Mouse (Mus musculus): ENCODE data around the gene Tex21.
A peak's percentile ranks its signal among the peaks of the same experiment; 100 is the strongest.
"Not testable (repeated sequence)": the region's sequence is repeated elsewhere in the genome, so short reads cannot be mapped to it uniquely, and the experiment has no call there.

The Tex21 gene

DNA sequence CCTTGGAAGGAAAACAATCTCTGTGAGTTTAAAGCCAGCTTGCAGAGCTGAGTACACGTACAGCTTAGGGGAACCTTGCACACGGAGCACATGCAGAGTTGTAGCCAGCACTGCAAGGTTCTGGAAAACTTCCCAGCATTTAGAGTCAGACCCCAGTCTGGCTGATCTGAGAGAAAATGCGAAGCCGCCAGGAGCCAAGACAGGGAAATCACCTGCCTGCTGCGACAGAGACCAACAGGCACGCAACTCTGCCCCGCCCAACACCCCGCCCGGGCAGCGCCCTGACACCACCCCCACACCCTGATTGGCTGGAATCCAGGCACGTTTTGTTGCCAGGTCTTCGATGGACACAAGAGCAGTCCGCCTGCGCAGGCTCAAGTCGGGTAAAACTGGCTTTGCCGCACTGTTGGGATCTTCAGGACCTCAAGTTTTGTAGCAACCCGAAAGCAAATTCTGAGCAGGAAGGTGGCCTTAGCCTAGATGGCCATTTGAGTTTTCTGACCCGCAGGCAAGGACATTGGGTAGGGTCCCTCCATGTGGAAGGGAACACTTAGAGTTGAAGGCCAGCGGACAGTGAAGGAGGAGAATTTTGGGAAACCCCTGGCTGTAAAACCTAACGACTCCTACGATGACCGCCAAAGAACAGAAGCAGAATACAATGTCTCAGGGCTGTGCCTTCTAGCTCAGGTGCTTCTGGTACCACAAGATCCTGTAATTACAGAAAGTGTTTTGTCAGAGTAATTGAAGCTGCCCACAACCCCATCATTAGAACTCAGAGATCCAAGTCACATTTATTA lies 50.4 kb downstream of the Tex21 start:
- peak; percentile 83 for DNase-seq (ENCODE audit: low read depth)

DNA sequence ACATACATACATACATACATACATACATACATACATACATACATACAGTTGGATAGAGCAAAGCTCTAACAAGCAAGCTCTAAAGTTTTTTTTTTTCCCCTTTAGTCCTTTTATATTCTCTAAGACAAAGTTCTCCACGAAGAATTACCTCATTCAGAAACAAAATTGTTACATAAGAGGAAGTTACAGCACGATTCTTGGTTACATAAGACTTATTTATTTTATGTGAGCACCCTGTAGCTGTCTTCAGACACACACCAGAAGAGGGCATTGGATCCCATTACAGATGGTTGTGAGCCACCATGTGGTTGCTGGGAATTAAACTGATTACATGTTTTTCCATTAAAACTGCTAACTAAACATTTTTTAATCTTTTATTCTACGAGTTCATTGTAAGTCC lies 52.0 kb downstream of the Tex21 start:
- DNase-seq (ENCODE audit: low read depth), result no peak

DNA sequence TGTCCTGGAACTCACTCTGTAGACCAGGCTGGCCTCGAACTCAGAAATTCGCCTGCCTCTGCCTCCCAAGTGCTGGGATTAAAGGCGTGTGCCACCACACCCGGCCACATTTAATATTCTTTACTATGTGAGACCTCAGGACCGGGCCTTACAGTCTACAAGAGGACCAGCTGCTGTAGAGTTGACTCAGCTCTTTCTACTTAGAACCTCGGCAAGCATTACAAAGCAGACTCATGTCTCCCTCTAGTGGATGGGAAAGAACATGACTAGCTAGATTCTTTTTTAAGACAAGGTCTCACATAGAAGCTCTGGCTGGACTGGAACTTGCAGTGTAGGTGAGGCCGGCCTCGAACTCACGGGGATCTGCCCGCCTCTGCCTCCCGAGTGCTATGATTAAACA lies 55.6 kb downstream of the Tex21 start:
- peak; percentile 48 for DNase-seq (ENCODE audit: low read depth)

DNA sequence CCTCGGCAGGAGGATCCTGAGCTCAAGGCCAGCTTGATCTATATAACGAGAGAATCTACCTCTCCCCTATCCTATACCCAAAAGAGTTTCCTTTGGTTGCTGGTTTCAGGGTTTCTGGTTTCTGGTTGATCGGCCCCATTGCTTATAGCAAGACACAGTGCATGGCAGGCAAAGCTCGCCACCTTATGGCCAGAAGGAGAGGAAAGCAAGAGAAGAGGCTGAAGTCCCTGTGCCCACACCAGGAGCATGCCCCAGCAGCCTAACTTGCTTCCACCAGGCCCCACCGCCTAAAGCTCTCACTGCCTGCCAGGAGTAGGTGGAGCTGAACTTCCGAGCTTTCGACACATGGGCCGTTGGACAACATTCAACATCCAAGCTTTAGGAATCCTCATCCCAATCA lies 58.7 kb downstream of the Tex21 start:
- DNase-seq (ENCODE audit: low read depth), result no peak

DNA sequence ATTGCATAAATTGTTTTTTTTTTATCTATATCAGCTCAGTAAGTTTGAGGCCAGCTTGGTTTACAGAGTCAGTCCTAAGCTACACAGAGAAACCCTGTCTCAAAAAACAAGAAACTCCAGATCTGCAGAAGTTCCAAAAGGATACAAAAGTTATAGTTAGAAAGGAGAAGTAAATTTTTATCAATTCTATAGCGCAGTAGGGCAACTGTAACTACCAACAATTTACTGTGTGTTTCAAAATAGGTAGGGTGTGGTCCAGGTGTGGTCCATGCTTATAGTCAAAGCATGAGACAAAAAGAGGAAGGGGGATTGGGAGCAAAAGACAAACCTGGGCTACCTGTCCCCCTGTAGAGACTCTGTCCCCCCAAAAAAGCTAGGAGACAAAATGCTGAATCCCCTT lies 60.1 kb downstream of the Tex21 start:
- no peak for DNase-seq (ENCODE audit: low read depth)

DNA sequence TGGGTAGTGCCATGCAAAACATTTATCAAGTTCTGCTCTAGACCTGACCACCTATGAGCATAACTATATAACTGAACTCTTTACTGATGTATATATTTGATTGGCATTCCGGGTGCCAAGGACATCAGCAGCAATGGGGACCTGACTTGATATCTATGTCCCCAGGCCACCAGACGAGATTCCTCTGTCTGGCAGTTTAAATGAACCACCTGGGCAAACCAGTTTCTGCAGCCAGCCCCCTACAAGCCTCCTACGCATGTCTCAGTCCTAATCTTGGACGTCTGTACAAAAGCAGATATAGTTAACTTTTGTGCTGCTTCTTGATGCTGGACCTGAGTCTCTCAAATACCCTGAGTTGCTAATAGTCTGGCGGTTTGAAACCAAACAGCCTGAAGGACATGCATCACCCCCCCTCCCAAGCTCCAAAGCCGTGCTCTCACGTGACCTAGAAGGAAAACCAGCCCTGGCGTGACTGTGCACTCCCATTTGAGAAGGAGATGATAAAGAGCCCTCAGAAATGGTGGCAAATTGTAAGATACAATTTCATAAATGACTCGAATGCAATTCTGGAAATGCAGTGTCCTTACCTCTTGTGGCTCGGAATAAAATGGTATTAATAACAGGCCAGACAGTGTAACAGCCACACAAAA lies 61.3 kb downstream of the Tex21 start:
- no peak for DNase-seq (ENCODE audit: low read depth)

DNA sequence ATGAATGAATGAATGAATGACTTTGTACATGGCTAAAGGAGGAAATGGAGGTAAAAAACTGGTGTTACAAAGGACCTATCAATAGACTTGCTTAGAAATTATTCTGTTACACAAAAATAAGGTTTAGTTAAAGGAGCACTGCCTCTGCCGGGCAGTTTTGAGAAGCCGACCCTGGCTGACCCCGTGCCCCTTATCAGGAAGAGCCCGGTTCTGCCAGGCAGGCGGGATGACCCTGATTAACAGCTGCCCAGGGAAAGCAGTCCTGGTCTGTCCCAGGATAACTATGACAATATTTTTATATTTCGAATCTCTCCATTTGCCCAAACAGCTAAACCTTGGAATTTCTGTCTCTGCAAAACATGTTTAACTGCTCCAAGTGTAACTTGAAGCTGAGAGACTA lies 62.3 kb downstream of the Tex21 start:
- no peak for DNase-seq (ENCODE audit: low read depth)

DNA sequence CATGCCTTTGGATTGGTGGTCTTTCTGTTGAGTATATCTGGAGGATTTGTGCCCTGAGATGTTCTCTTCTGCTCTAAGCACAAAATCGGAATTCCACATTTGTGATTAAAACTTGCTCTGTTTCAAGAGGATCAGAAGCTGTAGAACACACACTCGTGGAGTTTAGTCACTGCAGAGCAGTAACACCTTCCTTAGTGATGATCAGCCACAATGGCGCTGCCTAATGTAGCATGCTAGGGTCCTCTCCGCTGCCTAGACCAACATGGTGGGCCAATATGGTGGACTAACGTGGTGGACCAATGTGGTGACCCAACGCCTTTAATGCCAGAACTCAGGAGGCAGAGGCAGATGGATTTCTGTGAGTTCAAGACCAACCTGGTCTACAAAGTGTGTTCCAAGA lies 63.7 kb downstream of the Tex21 start:
- DNase-seq (ENCODE audit: low read depth), result no peak

DNA sequence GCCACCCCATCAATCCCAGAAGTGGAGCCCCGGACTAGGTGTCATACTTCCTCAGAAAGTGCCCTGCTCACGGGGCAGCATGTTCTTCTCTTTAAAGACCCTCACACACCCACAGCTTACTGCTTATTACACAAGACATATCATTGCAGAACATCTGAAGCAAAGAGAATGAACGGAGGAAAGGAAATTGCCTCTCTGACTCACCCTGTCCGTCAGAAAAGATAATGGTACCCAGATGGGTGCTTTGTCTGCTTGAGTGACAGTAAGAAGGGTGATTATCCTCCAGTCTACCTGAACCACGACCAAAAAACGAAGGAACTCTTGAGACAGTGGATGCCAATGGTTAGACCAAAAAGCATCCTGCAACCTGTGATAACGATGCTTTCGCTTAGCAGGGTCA lies 65.1 kb downstream of the Tex21 start:
- DNase-seq (ENCODE audit: low read depth), result no peak

DNA sequence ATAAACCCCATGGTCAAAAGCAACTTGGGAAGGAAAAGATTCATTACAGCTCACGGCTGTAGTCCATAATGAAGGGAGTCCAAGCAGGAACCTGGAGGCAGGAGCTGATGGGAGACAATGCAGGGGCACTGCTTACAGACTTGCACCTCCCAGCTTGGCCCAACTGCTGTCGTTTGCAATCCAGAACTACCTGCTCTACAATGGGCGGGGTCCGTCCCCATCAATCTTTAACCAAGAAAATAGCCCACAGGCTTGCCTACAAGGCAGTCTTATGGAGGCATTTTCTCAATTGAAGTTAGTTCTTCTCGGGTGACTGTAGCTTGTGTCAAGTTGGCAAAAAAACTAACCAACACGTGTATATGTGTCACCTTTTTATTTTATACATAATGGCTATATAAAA lies 66.1 kb downstream of the Tex21 start:
- no peak for DNase-seq (ENCODE audit: low read depth)

DNA sequence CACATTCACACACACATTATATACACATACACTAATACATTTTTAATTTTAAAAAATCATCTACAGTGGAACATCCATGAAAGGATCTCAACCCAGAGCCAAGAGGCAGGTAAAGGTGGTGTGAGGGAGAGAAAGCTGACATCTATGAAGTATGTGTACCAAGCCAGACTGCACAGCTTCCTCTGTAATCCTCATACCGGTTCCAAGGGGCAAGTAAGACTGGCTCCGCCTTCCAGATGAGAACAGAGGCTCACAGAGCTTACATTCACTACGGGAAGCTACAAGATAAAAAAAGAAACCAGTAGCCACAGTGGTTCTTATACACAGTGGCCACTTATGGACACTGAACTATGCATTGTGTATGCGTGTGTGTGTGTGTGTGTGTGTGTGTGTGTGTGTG lies 67.0 kb downstream of the Tex21 start:
- DNase-seq (ENCODE audit: low read depth), result no peak

DNA sequence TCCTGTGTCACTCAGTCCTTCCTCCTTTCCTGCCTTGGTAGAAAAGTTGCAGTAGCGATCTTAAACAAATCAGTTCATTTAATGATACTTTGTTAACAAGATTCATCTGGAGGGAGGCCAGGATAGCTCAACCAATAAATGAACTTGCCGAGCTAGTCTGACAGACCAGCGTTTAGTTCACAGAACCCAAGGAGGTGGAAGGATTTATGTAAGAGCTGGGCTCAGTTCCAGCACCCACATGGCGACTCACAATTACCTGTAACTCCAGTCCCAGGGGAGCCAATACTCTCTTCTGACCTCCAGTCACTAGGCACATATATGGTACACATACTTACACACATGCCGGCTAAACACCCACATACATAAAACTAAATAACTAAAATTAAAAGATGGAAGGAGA lies 67.5 kb downstream of the Tex21 start:
- DNase-seq (ENCODE audit: low read depth), result no peak

DNA sequence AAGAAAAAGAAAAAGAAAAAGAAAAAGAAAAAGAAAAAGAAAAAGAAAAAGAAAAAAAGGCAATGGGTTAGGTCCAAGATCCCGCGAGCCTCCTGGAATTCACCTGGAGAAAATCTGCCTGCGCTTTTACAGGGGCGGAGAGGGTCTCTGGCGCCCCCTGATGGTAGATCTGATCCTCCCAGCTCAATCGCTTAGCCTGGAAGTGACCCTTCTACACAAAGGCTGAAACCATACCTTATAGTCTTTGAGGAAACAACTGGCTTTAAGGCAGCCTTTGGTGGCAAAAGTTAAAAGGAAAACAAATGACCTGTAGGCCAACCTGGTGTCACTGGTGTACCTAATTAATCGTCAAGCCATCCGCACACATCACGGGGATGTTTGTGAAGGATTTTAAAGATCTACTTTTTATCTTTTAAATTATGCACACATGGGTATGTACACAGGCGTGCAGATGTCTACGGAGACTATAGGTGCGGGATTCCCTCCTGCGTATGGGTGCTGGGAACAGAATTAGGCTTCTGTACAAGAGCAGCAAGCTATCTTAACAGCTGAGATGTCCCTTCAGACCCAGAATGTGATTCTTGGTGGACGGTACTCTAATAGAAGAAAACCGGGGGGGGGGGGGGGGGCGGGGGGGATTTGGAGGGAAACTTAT lies 68.6 kb downstream of the Tex21 start:
- peak; percentile 27 for DNase-seq (ENCODE audit: low read depth)

DNA sequence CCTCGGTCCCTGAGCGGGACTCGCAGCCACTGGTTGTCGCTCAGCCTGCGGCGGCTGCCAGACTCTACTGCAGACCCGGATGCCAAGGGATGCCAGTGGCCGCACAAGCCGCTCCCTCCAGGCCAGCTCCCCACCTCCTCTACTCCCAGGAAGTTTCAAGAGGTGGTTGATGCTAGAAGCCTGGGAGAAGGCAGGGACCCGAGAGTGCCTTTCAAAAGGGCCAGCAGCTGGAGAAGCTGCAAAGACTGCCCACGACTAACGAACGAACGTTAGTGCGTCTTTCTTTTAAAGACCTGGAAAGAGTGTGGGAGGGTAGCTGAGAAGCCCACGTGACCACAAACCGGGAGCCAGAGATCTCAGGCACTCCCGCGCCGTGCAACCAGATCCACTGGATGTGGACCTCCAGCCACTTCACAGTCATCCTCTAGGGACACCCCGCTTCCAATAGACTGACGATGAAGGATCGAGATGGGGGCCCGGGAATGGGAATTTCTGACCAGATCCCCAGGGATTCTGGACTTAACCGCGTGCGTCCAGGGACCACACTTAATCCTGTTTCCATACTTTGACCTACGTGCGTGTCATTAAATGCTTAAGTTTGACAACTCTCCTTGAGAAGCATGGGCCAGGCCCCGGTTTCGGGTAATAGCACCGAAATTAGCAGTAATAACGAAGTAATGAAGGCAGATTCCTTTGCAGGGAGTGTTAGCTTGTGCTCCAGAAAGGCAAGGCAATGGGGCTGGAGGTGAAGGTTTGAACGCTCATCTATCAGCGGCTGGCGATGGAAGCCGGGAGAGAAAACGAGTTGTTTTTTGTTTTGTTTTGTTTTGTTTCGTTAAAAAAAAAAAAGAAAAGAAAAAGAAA lies 69.3 kb downstream of the Tex21 start, which contains the start of gene Esr2:
Esr2 (minus strand) TSS at position 260 of the 864 bp plus-strand sequence.
- no peak for DNase-seq (ENCODE audit: low read depth)

DNA sequence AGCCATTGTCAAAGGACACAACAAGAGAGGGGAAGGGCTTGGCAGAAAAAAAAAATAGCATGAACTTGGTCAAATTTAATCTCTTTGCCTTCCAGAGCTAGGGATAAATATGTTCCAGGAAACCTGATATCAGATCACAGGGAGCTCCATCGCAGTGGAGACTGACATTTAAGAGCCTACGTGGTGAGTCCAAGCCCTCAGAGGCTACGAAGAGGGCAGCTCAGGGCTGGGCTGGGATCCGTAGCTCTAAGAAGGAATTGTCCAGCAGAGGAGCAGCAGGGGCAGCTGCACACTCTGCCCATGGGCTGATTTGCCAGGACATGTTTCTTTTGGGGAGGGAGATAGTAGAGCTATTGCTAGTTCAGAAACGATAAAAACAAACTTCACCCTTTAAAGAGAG lies 80.9 kb downstream of the Tex21 start:
- DNase-seq (ENCODE audit: low read depth), result no peak

DNA sequence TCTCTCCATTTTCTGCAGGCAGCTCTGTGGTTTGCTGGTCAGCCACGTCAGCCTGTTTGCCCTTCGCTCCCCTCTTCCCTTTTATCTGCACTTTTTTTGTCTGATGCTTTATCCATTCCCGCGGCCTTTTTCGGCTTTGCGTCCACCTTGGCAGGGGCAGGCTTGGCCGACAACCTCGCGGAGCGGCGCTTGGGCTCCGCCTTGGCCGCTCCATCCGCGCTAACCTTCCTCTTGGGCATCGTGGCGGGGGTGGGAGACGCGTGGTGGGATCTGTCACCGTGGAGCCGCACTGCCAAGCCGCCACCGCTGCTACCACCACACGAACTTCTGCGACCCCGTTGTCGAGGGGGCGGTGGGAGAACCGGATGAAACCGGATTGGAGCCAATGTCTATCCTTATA lies 94.2 kb downstream of the Tex21 start:
- DNase-seq (ENCODE audit: low read depth), result not testable (repeated sequence)

All from c-Kit-positive CD71-positive TER-119-negative erythroid progenitor cells, embryonic 14.5 days (primary cell).